Mouse (Mus musculus) testis, adult 2 months (tissue): ENCODE data around the gene Ltbp1.

Source experiments
- CTCF ChIP-seq: fragments of 200-500 bp; IDR thresholded peaks from 2 replicates; pipeline ENCODE4 v1.5.1; 2012; ENCODE audit warnings: low read depth, mild to moderate bottlenecking, inconsistent platforms, low read length, moderate library complexity; ENCODE audit not compliant: control insufficient read depth, insufficient read depth, insufficient replicate concordance
- POLR2A ChIP-seq: fragments of 200-500 bp; IDR thresholded peaks from 2 replicates; pipeline ENCODE4 v1.6.1; 2012; ENCODE audit warnings: low read depth, mild to moderate bottlenecking, inconsistent platforms, low read length, moderate library complexity; ENCODE audit not compliant: control insufficient read depth

DNA sequence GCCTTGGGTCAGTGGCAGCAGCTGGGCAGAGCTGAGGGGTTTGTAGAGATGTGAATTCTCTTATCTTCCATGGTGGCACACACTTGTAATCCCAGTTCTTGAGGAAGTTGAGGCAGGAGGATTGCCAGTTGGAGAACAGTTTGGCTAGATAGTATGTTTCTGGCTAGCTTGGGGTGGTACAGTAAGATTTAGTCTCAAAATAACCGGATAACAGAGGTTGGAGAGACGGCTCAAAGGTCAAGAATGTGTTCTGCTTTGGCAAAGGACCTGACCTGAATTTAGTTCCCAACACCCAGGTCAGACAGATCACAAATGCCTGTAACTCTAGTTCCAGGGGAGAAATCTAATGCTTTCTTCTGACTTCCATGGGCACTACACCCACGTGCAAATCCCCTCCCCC is 15.3 kb downstream of the Ltbp1 start:
- TF ChIP-seq POLR2A (no peak), CTCF (no peak)
